Mouse (Mus musculus): ENCODE measurements at regions not wholly inside any gene's neighbourhood (a gene's known extent, or its start where the extent isn't known, plus 50 kb on each side); places are given as distances from the start of the nearest gene placed in this dataset.

GRCm38 (mm10) chr1:43367151-43367895, 77.1 kb upstream of the Nck2 start:
- DNase-seq (ENCODE audit: low read depth, low spot score) = no peak

DNA sequence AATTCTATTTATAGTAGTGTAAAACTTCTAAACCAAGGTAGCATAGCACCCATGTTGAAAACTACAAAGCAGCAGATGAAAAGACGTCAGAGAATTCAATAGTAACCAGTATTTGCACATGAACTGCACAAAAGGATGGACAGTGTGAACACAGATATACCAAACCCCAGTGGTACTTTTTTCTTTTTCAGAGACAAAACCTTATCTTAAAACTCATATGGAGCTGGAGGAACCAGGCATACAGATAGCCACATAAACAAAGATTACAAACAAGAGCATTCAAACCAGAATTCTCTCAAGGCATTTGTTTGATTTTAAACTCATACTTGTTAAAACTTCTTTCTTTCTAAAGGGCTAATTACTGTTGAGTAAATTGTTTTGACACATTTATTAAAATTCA, 72.5 kb upstream of the Nck2 start:
- DNase-seq (ENCODE audit: low read depth, low spot score) = no peak

GRCm38 (mm10) chr1:43374946-43375345, 69.4 kb upstream of the Nck2 start:
- no peak for DNase-seq (ENCODE audit: low read depth, low spot score)

- DNase-seq (ENCODE audit: low read depth, low spot score) = no peak
These were observed 68.5 kb upstream of the Nck2 start for GRCm38 (mm10) chr1:43375851-43376250.

- DNase-seq (ENCODE audit: low read depth, low spot score) = no peak
These were observed 66.7 kb upstream of the Nck2 start for GRCm38 (mm10) chr1:43377491-43378263.

DNA sequence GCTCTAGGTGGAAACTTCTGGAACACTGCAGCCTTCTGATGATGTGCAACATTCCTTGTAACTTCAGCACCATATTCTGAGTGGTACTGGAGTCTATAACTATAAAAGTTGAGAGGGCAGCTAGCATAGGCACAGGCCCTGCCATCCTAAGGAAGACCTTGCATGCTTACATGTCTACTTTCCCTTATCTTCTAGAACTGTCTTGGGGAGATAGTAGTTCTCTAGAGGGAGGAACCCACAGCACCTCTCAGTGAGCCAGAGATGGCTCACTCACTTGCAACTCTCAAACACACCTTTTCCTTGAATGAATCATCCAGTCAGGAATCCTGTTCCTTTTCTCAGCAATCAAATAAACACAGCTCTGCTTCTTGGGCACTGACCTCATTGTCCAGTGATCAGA, 59.4 kb upstream of the Nck2 start:
- no peak for DNase-seq (ENCODE audit: low read depth, low spot score)

DNA sequence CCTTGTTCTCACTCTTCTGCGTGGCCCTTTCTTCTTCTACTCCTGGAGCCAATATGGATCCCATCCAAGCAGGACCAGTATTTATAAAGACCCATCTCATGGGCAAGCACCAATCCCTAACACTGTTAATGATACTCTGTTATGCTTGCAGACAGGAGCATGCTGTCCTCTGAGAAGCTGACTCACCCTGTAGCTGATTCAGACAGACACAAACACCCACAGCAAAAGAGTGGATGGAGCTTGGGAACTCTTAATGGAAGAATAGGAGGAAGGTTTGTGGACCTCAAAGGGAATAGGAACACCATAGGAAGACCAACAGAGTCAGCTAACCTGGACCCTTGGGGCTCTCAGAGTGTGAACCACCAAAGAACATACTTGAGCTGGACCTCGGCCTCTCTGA, 50.3 kb upstream of the Nck2 start:
- no peak for DNase-seq (ENCODE audit: low read depth, low spot score)

Measured in forelimb bud, embryonic 11.5 days (tissue).